Mouse (Mus musculus) CD4-positive naive resting alpha-beta T cell, adult 57 days (primary cell): ENCODE results near the gene Thap2. TPM values are rescaled to one million over a fixed set of nuclear protein-coding genes. Genes with fewer than 3 reads are reported as not detected.

Experiments
- total RNA-seq: library from RNA; stranded (reverse); gene quantifications from one replicate; pipeline ENCODE4 v1.2.4, GENCODE M21; 2023

The Thap2 gene
- total RNA-seq: 8.1 TPM

DNA sequence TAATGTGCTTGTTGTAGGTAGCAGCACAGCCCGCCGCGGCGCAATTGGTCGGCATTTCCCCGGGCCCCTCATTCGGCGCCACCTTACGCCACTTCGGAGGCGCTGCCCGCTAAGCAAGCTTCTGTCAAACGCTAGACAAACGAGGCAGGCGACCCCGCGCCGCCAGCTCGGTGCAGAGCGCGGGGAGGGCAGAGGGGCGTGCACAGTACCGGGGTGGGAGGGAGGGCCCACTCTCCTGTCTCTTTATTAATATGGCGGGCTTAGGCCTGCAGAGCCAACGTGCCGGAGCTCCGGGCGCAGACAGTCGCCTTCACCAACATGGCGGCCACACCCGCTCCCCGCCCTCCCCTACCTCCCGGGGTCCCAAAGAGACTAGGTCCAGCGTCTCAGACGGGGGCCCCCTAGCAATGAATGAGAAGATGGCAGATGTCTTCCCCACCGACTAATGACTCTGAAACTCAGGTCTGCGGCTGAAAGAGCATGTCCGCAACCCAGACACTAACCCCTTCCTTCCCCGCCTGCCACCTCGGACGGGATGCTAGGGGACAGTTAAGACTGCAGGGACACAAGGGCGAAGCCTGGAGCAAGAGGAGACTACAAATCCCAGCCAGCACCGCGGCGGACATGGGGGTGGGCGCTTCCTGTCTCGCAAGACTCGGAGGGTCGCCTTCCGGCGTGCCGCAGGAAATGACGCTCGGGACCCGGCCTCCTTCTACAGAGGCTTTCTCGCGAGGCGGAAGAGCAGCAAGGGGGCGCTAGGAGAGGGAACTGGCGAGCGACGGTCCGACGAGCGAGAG is at the start of gene Thap2, which contains the start of gene Zfc3h1:
Gene Thap2 (minus strand): TSS at position 223 of the 797 bp plus-strand sequence.
Gene Zfc3h1 (plus strand): TSS at position 739 of the 797 bp plus-strand sequence.

DNA sequence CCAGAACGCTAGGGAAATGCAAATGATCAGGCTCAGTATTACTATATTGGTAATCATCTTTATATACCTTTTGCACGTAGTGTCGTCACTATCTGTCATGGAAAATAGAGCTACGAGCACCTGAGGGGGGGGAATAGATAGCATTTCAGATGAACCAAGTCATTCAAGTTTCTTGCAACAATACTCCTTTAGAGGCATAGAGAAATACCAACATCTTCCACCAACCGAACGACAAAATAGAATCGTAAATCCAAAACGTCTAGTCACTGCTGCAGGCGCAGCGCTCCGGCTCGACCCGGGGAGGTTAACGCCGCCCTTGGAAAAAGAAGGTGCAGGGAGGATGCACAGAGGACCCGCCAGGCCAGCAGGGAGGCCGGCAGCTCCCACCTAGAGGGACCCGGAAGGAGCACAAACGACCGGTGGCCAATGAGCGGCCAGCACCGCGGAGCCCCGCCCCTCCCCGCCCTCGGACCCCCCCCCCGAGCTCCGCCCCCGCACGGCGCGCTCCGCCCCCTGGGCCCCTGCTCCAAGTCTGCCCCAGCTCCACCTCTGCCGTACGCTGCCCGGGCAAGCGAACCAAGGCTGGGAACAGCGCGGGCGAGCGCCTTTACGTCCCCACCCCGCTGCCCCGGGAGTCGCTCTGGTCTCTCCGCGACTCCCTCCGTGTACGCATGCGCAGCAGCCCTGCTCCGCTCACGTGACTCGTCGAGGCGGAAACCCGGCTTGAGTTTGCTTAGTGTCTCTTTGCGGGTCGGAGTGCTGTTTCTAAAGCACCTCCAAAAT is 22.2 kb downstream of the Thap2 start, which contains the start of gene Tmem19:
Gene Tmem19 (minus strand): TSS at position 662 of the 783 bp plus-strand sequence.

Other genes with a start within 250 kb of the Thap2 start
- not detected for gene Tph2, start 199.4 kb downstream of the Thap2 start, total RNA-seq
- 132 TPM for gene Tbc1d15, start 133.0 kb downstream of the Thap2 start, total RNA-seq
- gene Rab21, start 68.8 kb downstream of the Thap2 start, total RNA-seq: 55.7 TPM
- 19.0 TPM for gene Tmem19, start 21.9 kb downstream of the Thap2 start, total RNA-seq
- gene Zfc3h1, start 516 bp upstream of the Thap2 start, total RNA-seq: 63.6 TPM
- not detected for gene A930009A15Rik, start 185.5 kb upstream of the Thap2 start, total RNA-seq
- gene Lgr5, start 203.3 kb upstream of the Thap2 start, total RNA-seq: not detected